Mouse (Mus musculus): ENCODE data around the gene H2afv. TPM values are rescaled to one million over a fixed set of nuclear protein-coding genes. Genes with fewer than 3 reads are reported as not detected.

The H2afv gene
- polyA plus RNA-seq (2012; rRNA removed; ENCODE audit: low replicate concordance): 42.7 and 78.6 TPM in 2 replicates

DNA sequence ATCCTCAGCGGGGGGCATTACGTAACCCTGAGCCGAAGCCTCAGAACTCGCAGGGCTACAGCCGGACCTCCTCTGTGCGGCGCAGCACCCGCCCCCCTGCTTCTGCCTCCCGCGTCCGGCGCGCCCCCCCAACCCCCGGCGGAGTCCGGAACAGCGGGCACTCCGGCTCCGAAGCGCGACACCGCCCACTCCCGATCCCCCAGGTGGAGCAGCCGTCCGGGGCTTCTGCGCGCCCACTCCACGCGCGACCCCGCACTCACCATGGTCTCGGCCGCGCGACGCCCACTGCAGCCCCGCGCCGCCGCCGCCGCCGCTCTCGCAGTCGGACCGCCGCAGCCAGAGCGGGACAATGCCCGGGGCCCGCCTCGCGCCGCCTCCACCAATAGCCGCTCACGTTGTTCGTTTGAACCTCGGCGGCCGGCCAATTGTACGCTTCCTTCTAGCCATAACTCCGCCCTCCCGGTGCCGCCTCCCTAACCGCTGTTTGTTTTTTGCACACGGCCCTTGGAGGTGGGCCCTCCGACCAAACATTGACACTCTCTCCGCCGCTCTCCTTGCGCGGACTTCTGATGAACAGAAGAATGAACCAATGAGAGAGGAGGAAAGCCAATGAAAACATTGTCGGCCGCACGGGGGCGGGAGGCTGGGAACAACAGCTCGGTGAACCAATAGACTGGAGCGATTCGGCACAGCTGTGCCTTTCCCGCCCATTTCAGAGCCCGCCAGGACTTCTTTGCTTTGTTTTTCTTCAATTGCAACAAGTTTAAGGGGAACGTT lies at the start of gene H2afv:
TSS of gene H2afv (minus strand) at position 367 of the 777 bp plus-strand sequence.

GRCm38 (mm10) chr11:6475867-6476484 lies 31.7 kb upstream of the H2afv start, which contains the start of gene Purb:
TSS of gene Purb (minus strand) at chr11:6475917.

DNA sequence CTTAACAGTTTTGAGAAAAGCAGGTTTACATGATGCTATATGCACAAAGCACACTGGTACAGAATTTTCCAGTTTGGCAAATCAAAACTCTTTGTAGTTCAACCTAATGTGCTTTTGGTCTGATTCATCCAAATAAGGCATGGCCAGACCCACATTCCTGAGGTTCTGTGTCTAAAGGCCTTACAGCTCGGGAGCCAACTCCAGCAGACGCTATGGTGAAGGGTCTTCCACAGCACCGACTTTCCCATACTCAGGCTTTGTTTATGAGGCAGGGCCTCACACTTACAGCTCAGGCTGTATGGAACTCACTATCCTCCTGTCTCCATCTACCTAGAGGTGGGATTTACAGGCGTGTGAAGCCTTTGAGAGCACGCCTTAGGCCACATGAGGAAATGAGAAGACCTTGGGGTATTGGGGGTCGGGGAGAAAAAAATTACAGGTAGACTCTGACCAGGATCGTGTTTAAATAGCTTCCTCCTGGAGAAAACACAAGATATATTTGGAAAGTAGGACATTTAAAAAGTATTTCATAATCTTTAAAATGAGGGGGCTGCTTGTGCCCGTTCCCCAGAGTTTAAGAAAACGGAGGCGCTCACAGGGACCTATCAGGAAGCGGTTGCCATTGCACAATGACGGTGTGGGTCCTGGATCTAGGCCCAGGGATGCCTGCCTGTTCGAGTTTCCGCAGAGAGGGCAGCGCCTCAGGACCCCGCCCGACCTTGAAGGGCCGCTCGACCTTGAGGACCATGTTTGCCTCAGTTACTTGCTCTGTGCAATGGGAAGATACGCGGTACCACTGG lies 29.3 kb downstream of the H2afv start, which contains the start of gene Ppia:
TSS of gene Ppia (plus strand) at position 693 of the 800 bp plus-strand sequence.

GRCm38 (mm10) chr11:6388726-6389413 lies 55.4 kb downstream of the H2afv start, which contains the start of gene Zmiz2:
TSS of gene Zmiz2 (plus strand) at chr11:6389074.

Other genes starting within 250 kb of the H2afv start
- 0.09 TPM in 1 of 2 replicates, not detected in the other for gene A730071L15Rik, start 244.4 kb downstream of the H2afv start, polyA plus RNA-seq (2012; rRNA removed; ENCODE audit: low replicate concordance)
- gene Nudcd3, start 244.0 kb downstream of the H2afv start, polyA plus RNA-seq (2012; rRNA removed; ENCODE audit: low replicate concordance): 18.0 and 20.1 TPM in 2 replicates
- gene Npc1l1, start 214.3 kb downstream of the H2afv start, polyA plus RNA-seq (2012; rRNA removed; ENCODE audit: low replicate concordance): 106 and 566 TPM in 2 replicates
- 13.1 and 17.0 TPM in 2 replicates for gene Ddx56, start 176.7 kb downstream of the H2afv start, polyA plus RNA-seq (2012; rRNA removed; ENCODE audit: low replicate concordance)
- 253 and 292 TPM in 2 replicates for gene Tmed4, start 169.6 kb downstream of the H2afv start, polyA plus RNA-seq (2012; rRNA removed; ENCODE audit: low replicate concordance)
- gene Ogdh, start 152.8 kb downstream of the H2afv start, polyA plus RNA-seq (2012; rRNA removed; ENCODE audit: low replicate concordance): 230 and 298 TPM in 2 replicates
- 79.2 and 81.2 TPM in 2 replicates for gene Zmiz2, start 55.4 kb downstream of the H2afv start, polyA plus RNA-seq (2012; rRNA removed; ENCODE audit: low replicate concordance)
- gene Ppia, start 29.0 kb downstream of the H2afv start, polyA plus RNA-seq (2012; rRNA removed; ENCODE audit: low replicate concordance): 136 and 198 TPM in 2 replicates
- gene Purb, start 31.5 kb upstream of the H2afv start, polyA plus RNA-seq (2012; rRNA removed; ENCODE audit: low replicate concordance): 4.2 and 6.5 TPM in 2 replicates
- 6.1 and 10.4 TPM in 2 replicates for gene Myo1g, start 76.5 kb upstream of the H2afv start, polyA plus RNA-seq (2012; rRNA removed; ENCODE audit: low replicate concordance)
- 30.7 and 35.2 TPM in 2 replicates for gene Ccm2, start 102.4 kb upstream of the H2afv start, polyA plus RNA-seq (2012; rRNA removed; ENCODE audit: low replicate concordance)
- 2.8 and 3.3 TPM in 2 replicates for gene Nacad, start 161.6 kb upstream of the H2afv start, polyA plus RNA-seq (2012; rRNA removed; ENCODE audit: low replicate concordance)
- gene Tbrg4, start 181.6 kb upstream of the H2afv start, polyA plus RNA-seq (2012; rRNA removed; ENCODE audit: low replicate concordance): 115 and 127 TPM in 2 replicates
- gene Wap, start 194.2 kb upstream of the H2afv start, polyA plus RNA-seq (2012; rRNA removed; ENCODE audit: low replicate concordance): not detected in 2 replicates
- 3.1 and 5.3 TPM in 2 replicates for gene Ramp3, start 214.1 kb upstream of the H2afv start, polyA plus RNA-seq (2012; rRNA removed; ENCODE audit: low replicate concordance)